Mouse (Mus musculus) frontal cortex, postnatal 25 days (tissue): ENCODE results near the gene Wsb2.
"Not testable (repeated sequence)": the region's sequence is repeated elsewhere in the genome, so short reads cannot be mapped to it uniquely, and the experiment has no call there.

Experiments used
- DNase-seq, 2 experiments: peaks; one replicate each; pipeline ENCODE4 v3.0.0; 2022; ENCODE audit warnings: low spot score in 2 of 2

The Wsb2 gene

DNA sequence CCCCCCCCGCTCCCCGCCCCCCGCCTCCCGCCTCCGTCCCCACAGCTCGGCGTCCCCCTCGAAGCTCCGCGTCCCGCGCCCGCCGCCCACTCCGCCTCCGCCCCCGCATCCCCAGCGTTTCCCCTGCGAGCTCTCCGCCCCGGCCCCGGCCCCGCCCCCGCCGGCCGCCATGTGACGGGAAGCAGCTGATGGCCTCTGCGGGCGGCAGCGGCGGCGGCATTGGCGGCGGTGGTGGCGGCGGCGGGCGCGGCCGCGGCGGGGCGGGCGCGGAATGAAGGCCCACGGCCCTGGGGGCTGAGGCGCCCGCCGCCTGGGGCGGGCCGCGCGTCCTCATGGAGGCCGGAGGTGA lies at the start of gene Wsb2:
Gene Wsb2, plus strand, starts transcription at position 176 of the 349 bp plus-strand sequence.
- peak; percentile 39 to 62 for DNase-seq

DNA sequence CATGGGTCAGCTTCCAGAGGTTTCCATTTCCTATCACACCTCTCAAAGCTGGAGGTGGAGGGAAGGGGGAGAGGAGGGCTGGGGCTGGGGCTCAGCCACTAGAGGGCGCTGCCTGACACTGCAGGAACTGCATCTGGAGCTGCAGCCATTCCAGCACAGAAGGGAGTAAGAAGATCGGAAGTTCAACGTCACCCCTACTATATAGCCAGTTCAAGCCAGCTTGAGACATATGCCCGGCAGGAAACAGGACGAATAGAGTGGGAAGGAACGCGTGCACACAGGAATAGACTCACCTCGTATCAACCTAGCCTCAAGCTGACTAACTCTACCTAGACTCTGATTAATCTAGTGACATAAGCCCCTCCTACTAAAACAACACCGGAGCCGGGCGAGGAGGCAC lies 49.4 kb upstream of the Wsb2 start:
- peak; percentile 23 to 42 for DNase-seq

DNA sequence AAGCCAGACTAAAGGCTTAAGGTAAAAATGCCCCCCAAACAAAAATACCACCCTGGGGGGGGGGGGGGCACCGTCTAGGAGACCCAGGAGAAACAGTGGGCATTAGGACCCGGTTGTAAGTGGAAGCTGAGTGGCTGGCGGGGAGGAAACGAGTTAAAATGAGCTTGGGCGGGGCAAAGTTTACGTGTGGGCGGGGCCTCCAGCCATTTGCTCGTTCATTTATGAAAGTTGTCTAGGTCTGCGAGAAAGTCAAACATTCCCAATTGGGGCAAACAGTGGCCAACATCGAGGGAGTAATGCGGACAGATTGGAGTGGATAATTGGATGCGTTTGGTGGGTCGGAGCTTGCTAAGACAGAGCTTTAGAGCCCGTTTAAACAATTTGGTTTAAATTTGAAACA lies 43.7 kb upstream of the Wsb2 start:
- DNase-seq: no peak

DNA sequence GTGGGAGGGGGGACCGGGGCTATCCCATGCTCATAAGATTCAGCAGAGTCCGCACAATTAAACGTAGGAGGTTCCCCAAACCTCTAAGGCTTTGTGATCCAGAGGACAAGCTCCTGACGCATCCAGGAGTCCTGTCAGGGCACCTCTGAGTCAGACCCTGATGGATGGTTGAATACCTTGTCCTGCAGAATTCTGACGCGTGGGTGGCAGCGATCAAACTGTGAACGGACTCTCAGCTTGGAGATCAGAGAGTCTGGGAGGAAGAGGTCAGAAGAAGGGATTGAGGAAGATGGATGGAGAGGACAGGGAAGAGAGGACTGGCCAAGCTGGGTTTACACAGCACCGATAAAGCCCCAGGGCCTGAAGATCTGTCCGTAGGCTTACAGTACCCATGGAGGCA lies 43.2 kb upstream of the Wsb2 start:
- DNase-seq: no peak

DNA sequence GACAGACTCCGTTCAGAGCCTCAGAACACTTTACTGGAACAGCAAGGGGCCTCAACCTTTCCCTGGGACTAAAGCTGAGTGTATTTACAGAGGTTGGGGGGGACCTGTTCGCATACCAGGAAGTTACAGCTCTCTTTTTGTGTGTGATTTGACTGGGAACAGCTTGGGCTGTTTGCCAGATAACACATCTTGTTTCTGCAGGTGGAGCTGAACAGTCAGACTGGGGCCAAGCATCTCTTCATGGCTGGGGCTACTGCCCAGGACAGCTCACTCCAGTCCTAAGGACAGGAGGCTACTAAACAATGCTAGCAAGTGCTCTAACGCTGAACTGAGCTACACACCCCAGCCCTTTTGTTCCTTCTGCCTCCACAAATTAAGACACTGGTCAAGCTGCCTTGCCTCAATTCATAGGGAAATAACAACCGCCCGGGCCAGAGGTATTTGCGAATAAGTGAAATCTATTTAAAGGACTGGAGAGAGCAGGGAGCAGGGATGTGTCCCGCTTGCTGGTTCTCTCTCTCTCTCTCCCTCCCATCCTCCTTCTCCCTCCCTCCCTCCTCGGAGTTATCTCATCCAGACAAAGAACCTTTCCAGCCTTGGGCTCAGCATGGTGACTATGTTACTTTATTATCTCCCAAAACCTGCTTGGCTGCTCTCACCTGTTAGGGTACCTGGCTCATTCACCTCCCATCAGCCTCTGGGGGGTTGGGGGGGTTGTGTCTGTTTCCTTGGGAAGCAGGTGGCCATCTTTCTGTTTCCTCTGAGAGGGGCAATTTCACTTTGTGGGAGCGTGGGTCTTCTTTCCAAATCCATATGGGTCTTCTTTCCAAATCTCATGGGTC lies 42.3 kb upstream of the Wsb2 start:
- DNase-seq: no peak

DNA sequence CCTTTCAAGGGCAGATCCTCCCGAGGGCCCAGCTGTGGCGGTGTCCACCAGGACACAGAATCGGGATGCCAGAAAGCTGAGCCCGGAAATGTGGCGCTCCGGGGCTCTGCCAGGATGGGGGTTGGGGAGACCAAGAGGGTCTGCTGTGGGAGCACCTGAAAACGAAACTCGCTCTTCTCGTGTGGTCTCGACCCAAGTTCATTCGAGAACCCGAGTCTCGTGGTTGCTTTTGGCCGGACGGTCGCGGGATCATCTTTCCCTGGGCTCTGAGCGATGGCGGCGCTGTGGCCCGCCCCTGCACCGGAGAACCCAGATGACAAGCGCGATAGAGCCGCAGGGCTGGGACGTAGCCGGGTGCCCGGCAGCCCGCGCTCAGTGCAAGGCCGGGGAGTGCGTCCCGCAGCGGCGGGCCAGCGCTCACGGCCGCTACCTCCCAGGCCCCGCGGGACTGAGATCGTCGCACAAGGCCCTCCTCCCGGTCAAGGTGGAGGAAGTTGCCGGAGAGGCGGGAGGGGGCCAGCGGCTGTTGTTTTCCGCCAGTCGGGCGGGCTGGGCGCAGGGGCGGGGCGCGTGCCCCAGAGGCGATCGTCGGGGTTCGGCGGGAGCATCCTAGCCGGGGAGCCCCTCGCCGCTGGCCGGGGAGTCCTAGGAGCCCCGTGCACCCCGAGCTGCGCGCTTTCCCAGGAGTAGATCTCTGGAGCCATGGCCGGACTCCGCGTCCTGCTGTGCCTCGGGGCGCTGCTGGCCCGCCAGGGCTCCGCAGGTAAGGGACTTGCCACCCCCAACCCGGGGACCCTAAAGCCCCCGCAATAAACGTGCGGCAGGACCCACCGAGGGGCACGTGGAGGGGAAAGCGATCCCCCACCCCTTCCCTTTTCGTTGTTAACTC lies 38.1 kb upstream of the Wsb2 start, which contains the start of gene Vsig10:
Gene Vsig10, plus strand, starts transcription at position 343 of the 889 bp plus-strand sequence.
- peak in 1 of 2 experiments; percentile 29 for DNase-seq

DNA sequence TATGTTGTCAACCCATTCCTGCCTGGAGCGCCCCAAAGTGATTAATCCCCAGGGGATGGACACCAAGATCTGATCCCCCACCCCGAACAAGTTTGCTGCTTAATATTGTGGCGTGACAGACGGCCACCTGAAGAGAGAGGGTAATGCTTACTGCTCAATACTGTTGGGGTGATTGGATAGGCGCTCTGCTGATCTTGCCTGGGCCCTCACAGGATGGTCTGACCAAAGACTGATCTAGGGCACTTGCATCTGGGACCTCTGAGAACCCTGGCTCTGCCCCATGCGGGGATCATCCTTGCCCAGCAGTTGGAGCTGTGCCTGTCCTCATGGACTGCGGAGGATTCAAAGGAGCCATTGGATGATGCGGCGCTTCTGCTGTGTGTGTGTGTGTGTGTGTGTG lies 33.4 kb upstream of the Wsb2 start:
- DNase-seq: no peak

DNA sequence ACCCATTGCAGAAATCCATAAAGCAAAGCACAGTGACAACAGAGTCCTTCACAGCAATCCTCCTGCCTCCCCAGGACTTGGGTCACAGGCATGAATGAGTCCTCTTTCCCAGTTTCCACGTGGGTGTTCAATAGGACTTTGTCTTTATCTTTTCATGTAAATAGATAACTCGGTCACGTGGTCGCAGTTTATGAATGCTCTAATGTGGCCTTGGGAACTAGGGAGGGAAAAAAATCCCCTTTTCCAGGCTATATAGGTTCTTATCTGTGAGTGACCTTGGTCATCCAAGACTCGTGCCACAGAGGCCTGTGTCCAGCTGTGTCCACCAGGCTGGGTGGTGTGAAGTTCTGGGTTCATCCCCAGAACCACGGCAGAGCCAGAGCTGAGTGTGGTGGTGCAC lies 30.7 kb upstream of the Wsb2 start:
- no peak for DNase-seq

DNA sequence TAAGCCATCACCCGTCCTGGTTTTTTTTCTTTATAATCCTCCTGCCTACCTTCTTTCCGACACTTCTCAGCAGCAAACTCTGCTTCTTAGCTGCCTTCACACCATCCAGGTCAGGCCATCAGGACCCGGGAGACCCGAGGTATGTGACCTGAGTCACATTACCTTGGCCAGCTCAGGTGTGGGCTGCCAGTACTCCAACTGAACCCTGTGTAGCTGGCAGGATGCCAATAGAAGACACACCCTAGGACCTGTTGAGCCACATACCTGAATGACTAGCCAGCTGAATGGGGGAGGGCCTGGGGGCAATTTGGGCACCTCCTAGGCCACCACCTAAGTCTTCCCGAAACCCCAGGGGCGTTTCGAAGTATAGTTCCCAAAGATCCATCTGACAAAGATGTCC lies 26.6 kb upstream of the Wsb2 start:
- no peak for DNase-seq

DNA sequence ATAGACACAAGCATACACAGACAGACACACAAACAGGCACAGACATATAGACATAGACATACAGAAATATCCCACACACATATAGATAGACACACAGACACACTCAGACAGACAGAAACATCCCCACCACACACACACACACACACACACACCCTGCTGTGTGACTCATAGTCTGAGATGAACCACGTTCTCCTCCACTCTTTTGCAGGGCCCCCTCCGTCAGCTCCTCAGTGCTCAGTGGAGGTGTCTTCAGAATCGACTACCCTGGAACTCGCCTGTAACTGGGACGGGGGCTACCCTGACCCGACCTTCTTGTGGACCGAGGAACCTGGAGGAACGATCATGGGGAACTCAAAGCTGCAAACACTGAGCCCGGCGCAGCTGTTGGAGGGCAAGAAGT lies 19.1 kb upstream of the Wsb2 start:
- no peak for DNase-seq

DNA sequence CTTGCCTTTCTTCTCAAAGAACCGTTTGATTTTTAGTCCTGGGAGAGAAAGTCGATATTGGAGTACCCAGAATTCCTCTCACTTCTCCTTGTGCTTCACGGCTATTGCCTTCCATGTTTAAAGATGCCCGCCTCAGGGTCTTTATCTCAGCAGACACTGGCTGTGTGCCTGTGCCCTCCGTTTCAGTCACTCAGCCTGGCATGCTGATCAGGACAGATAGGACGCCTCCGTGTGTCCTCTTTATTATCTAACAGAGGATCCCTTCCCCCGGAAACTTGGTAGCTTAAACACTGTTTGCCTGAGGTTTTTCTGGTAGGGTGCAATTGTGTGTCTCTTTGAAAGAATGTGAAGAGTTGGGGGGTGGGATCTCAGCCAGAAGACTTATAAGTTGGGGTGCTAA lies 18.6 kb upstream of the Wsb2 start:
- no peak for DNase-seq

DNA sequence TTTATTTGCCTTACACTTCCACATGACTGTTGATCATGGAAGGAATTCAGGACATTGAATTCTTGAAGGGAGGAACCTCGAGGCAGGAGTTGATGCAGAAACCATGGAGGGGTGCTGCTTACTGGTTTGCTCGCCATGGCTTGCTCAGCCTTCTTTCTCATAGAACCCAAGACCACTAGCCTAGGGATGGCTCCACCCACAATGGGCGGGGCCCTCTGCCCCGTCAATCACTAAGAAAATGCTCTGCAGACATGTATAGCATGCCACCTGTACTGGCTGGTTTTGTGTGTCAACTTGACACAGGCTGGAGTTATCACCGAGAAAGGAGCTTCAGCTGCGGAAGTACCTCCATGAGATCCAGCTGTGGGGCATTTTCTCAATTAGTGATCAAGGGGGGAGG lies 17.0 kb upstream of the Wsb2 start:
- no peak for DNase-seq

DNA sequence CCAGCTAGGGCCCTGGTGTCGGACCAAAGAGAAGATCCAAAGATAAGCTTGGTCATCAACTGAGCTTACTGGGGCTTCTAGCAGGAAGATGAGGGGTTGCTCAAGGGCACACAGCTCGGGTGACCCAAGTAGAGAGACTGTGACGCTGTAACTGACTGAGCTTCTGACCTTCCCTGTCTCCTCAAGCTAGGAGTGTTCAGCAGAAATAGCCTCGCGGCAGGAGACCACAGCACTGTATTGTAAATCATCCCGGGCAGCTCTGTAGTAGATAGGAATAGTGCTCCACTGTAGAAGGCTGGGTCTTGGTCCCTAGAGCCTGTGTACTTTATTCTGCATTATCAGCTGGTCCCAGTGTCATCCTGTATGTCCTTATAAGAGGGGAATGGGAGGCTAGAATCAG lies 15.2 kb upstream of the Wsb2 start:
- DNase-seq: no peak

DNA sequence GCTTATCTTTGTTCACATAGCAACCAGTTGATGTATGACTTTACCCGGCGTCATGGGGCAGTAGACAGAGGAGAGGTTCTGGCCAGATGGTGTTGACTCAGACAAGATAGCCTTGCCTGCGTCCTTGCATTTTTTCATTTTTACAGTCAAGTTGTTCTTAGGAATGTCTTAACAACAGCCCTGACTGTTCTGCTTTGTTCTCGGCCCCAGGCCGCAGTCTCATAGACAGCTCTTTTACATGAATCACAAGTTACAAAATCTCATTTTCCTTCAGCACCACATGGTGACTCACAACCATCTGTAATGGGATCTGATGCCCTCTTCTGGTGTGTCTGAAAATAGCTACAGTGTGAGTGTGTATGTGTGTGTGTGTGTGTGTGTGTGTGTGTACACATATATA lies 12.6 kb upstream of the Wsb2 start:
- not testable (repeated sequence) for DNase-seq

DNA sequence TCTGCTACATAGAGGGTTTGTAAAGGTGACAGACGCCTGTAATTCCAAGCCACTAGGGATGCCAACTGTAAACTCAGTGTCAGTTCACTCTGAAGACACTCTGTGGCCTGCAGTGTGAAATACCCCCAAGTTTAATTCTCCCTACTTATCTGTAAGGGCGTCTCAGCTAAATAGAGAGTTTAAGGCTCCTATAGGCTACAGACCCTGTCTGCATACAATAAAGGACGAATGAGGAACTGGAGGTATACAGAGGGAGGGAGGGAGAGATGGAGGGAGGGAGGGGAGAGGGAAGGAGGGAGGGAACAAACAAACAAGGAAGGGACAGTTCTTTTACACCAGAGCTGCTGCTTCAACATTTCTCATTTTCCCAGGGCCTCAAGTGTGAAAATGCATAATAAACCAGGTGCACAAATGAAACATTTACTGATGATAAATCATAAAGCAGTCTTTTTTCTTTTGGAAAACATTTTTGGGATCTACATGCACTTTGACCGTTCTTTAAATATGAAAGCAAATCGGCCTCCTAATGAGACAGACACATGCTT lies 11.6 kb upstream of the Wsb2 start:
- DNase-seq: no peak

DNA sequence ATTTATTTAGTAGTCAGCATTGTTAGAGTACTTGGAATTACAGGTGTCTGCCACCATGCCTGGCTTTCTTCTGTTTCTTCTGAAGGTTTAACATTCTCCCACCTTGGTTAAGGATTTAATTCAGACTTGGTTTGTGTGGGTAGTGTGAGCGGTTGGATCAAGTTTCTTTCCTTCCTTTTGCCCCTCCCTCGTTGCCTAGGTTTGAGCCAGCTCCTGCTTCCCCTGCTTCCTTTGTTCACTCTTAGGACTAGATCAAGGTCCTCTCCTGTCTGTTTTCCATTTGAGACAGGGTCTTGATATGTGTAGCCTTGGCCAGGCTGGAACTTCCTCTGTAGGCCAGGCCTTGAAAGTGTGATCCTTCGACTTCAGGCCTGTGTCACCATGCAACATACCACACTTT lies 10.8 kb upstream of the Wsb2 start:
- no peak for DNase-seq

DNA sequence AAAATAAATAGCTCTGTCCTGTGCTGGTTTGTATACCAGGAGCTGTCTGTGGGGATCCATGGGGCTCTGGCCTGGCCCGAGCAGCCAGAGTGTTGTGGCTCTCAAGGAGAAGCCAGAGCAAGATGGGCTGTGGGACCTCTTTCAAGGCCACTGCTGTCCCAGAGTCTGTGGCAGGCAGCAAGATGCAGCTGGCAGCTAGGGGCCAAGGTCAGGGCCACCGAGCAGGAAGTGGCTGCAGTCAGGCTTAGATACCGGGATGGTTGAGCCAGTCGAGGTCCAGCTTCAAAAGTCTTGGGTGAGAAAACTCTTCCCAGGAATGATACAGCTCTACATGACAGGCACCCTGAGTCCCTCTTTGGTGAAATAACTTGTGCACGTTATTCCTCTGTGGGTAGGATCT lies 10.1 kb upstream of the Wsb2 start:
- no peak for DNase-seq

DNA sequence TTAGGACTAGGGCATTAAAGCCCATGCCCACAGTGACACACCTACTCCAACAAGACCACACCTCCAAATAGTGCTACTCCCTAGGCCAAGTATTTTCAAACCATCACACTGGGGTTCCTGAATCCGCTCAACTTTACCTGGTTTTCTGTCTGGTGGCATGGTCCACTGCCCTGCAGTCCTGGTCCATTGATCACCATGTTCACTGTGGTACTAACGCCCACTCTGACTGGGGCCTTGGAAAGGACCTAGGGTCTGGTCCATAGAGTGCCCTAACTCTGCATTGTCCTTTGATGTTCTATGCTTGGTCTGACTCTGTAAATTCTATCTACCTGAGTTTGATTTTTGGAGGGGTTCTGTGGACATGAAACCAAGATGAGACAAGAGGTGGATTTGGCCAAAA lies 9.3 kb upstream of the Wsb2 start:
- no peak for DNase-seq

DNA sequence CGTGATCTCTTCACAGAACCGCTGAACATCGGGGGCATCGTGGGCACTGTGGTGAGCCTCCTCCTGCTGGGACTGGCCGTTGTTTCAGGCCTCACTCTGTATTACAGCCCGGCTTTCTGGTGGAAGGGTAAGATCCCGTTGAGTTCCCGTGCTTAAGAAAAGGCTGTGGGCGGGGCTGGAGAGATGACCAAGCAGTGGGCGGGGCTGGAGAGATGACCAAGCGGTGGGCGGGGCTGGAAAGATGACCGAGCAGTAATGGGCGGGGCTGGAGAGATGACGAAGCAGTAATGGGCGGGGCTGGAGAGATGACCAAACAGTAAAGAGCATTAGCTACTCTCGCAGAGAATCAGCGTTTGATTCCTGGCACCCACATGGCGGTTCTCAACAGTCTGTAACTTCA lies 8.8 kb upstream of the Wsb2 start:
- DNase-seq: peak in 1 of 2 experiments; percentile 30

DNA sequence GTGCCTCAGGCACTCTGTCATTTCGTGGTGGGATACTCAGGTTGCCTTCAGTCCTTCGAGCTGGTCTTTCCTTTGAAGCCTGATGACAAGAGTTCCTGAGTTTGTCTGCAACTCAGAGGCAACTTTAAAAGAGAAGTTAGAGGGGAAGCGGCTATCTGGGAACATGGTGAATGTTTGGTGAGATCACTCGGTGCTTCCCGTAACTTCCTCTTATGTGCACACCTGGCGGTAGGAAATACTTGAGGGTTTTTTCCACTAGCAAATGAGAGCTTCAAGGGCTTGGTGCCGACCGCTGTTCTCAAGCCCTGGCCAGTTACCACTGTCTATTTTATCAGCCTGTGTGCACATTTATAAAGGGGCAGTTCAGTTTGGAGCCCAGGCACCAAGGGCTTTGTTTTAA lies 3.0 kb upstream of the Wsb2 start:
- DNase-seq: no peak

DNA sequence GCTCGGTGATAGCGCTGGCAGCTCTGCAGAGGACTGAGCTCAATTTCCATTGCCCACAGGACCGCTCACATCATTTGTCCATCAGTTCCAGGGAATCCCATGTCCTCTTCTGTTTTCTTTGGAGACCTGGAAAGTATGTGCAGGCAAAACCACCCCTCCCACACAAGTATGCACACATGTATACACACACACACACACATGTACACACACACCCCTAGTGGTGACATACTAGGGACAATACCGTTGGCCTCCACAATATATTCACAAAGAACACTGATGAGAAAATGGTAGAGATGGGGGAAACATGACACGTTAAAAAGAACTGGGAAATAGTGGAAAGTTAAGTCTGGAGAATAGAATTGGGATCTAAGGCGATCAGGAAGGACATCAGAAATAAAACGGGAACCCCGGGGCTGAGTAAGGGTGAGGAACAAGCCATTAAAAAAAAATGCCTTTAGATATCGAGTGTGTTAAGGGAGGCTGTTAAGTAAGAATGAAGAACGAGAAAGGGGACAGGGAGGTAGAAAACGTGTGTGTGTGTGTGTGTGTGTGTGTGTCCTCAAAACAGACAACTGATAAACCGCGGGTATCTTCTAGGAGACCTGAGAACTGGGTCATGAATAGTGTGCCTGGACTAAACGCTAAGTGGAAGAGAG lies 1.3 kb upstream of the Wsb2 start:
- DNase-seq: no peak
